Mouse (Mus musculus) stomach, postnatal 0 days (tissue): ENCODE data around the gene Tnni1. TPM values are rescaled to one million over a fixed set of nuclear protein-coding genes. Genes with fewer than 3 reads are reported as not detected.
A peak's percentile ranks its signal among the peaks of the same experiment; 100 is the strongest.

ENCODE experiments used
- ATAC-seq: fragments of 200-750 bp; cut with Nextera tagmentation; 2 replicates; pipeline ENCODE4 v1.8.0; 2017; ENCODE audit not compliant: low FRiP score, low TSS enrichment
- DNase-seq: peaks from one replicate; pipeline ENCODE4 v3.0.0-alpha.2; 2016; ENCODE audit warnings: low spot score
- H3K27ac ChIP-seq: fragments of 300-500 bp; sonication (generic); replicated peaks from 2 replicates; pipeline ENCODE4 v1.5.1; 2014; ENCODE audit warnings: mild to moderate bottlenecking, control low read depth
- H3K27me3 ChIP-seq: fragments of 300-500 bp; sonication (generic); 2 replicates; pipeline ENCODE4 v1.6.1; 2014; ENCODE audit warnings: low read length; ENCODE audit not compliant: control insufficient read depth, insufficient read depth
- H3K36me3 ChIP-seq: fragments of 300-500 bp; sonication (generic); 2 replicates; pipeline ENCODE4 v1.6.1; 2014; ENCODE audit warnings: low read length, mixed read lengths; ENCODE audit not compliant: control insufficient read depth, insufficient read depth
- H3K4me1 ChIP-seq: fragments of 300-500 bp; sonication (generic); replicated peaks from 2 replicates; pipeline ENCODE4 v1.6.1; 2014; ENCODE audit warnings: antibody characterized with exemption; ENCODE audit not compliant: control insufficient read depth, insufficient read depth
- H3K4me2 ChIP-seq: fragments of 300-500 bp; sonication (generic); replicated peaks from 2 replicates; pipeline ENCODE4 v1.6.1; 2014; ENCODE audit warnings: low read depth, mild to moderate bottlenecking, control low read depth, moderate library complexity
- H3K4me3 ChIP-seq: fragments of 300-500 bp; sonication (generic); 2 replicates; pipeline ENCODE4 v1.5.1; 2014; ENCODE audit warnings: low read depth, low read length, control low read depth
- H3K9ac ChIP-seq: fragments of 300-500 bp; sonication (generic); 2 replicates; pipeline ENCODE4 v1.6.1; 2014; ENCODE audit warnings: mild to moderate bottlenecking, low read length, control low read depth, mixed read lengths
- H3K9me3 ChIP-seq: fragments of 300-500 bp; sonication (generic); 2 replicates; pipeline ENCODE4 v1.6.1; 2016; ENCODE audit warnings: low read length; ENCODE audit not compliant: control insufficient read depth
- CTCF ChIP-seq: IDR thresholded peaks from 2 replicates; pipeline ENCODE4 v1.5.1; 2016; ENCODE audit warnings: antibody characterized with exemption, low read depth, mild to moderate bottlenecking, moderate library complexity
- EP300 ChIP-seq: optimal IDR thresholded peaks from 2 replicates; pipeline ENCODE3; 2016; ENCODE audit warnings: antibody characterized with exemption
- WGBS: fragments of 180-500 bp; shearing (Covaris S2); extraction: QIAGEN DNeasy Blood & Tissue Kit; methylation state at CpG from one replicate; pipeline ENCODE4 v1.1.7; 2014; 5-methylcytosine and 5-hydroxymethylcytosine counted together
- polyA plus RNA-seq: library from polyadenylated mRNA; unstranded; fragments of >200 nt; fragmentation: Nextera tagmentation; extraction: Ambion mirVana; gene quantifications from 2 replicates; pipeline ENCODE4 v1.2.1, GENCODE M21; 2015

The Tnni1 gene
- polyA plus RNA-seq, 1 experiment from 2014 or later, result 4.2 TPM

- TF ChIP-seq CTCF, result no peak
- no peak for TF ChIP-seq EP300
- 60% methylated on average over 6 of the region's 6 CpGs for WGBS
- H3K4me1 ChIP-seq, result no peaks in the 10 kb centered on the region
- no peaks in the 10 kb centered on the region for H3K27me3 ChIP-seq
- ATAC-seq (no peak), DNase-seq (no peak)
- no peak overlapping the region for H3K27ac ChIP-seq
- no peaks in the 10 kb centered on the region for H3K36me3 ChIP-seq
- no peaks in the 10 kb centered on the region for H3K9me3 ChIP-seq
- no peak overlapping the region for H3K4me2 ChIP-seq
- H3K4me3 ChIP-seq, result no peak overlapping the region
- H3K9ac ChIP-seq, result no peak overlapping the region
These were observed 65.2 kb downstream of the Tnni1 start for GRCm38 (mm10) chr1:135844481-135844880.

DNA sequence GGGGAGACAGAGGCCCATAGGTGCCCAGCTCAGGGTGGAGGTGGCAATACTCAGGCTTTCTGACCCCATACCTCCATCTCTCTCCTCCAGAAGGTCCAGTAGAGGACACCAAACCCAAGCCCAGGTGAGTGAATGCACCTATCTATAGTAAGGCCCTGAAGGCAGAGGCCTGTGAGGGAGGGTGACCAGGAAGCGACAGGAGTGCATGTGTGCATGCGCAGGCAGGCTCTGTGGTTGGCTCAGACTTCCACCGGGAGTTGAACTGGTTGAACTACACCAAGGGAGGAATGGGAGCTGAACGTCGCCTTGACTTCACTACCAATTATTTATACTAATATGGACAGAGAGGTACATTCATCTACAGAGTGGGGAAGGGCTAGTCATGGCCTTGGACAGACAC lies 67.4 kb downstream of the Tnni1 start:
- H3K36me3 ChIP-seq, result no peaks in the 10 kb centered on the region
- 0 out of 2 replicates have a peak, but pooled peaks cover 4% of the 10 kb centered on the region for H3K4me1 ChIP-seq
- H3K27me3 ChIP-seq, result no peaks in the 10 kb centered on the region
- TF ChIP-seq EP300, result no peak
- DNase-seq (no peak), ATAC-seq (0 out of 2 replicates have a peak, but pooled peaks have one; percentile 1)
- H3K9me3 ChIP-seq, result no peaks in the 10 kb centered on the region
- no peak overlapping the region for H3K27ac ChIP-seq
- no peak overlapping the region for H3K4me2 ChIP-seq
- H3K9ac ChIP-seq, result no peak overlapping the region
- 60% methylated on average over 5 of the region's 5 CpGs for WGBS
- no peak overlapping the region for H3K4me3 ChIP-seq

DNA sequence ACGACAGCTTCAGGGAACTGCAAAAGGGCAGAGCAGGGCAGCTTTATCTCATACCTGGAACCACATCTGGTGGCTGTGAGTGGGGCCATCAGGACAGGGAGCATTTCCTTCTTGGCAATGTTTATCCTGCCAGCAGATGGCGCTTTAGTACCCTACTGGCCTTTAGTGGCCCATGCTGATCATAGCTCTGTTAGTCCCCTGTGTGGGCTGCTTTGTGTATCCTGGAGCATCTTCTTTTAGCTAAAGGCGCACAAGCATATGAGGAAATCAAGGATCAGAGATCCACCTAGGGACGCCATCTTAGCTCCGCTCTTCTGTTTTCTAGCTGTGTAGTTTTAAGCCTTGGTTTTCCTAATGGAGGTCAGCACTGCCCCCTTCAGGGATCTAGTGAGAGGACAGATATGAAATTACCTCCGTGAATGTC lies 67.9 kb downstream of the Tnni1 start:
- Histone ChIP-seq H3K36me3 (no peaks in the 10 kb centered on the region), H3K27ac (no peak overlapping the region; the same call in 1 of the 2 replicates), H3K4me1 (0 out of 2 replicates have a peak, but pooled peaks cover 4% of the 10 kb centered on the region), H3K4me3 (no peak overlapping the region), H3K9ac (no peak overlapping the region), H3K27me3 (no peaks in the 10 kb centered on the region), H3K9me3 (no peaks in the 10 kb centered on the region), H3K4me2 (no peak overlapping the region)
- ATAC-seq (peak; percentile 63), DNase-seq (peak; percentile 75)
- TF ChIP-seq EP300 (no peak), CTCF (peak; percentile 81)
- 26% methylated on average over 6 of the region's 6 CpGs for WGBS

DNA sequence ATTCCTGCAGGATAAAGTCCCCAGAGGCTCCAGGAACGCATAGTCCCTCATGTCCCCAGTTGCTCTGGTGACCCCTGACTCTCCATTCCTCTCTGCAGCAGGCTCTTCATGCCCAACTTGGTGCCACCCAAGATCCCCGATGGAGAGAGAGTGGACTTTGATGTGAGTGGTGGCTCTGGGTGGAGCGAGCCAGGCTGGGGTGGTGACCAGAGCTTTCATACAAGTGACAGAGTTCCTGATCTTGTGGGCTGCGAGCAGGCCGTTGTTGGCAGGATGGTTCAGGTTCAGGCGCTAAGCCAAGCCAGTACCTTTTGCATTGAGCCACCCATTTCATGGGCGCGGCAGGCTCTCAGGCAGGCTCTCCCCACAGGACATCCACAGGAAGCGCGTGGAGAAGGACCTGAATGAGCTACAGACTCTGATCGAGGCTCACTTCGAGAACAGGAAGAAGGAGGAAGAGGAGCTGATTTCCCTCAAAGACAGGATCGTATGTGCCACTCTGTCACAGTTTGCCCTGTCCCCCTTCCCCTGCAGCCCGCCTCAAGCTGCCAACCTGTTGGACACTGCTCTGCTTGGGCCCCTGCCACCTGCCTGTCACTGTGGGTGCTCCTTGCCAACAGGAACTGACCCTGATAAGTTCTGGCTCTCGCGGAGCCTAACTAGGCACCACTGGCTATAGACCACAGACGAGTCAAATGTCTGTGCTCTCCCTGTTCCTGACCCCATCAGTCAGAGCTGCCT lies 68.5 kb downstream of the Tnni1 start:
- no peak for TF ChIP-seq EP300
- no peak for TF ChIP-seq CTCF
- ATAC-seq (no peak), DNase-seq (no peak)
- Histone ChIP-seq H3K9ac (no peak overlapping the region), H3K9me3 (no peaks in the 10 kb centered on the region), H3K36me3 (no peaks in the 10 kb centered on the region), H3K27me3 (no peaks in the 10 kb centered on the region), H3K4me1 (0 out of 2 replicates have a peak, but pooled peaks cover 6% of the 10 kb centered on the region), H3K4me2 (no peak overlapping the region), H3K27ac (peak overlapping the region; percentile 35; the same call in 1 of the 2 replicates), H3K4me3 (no peak overlapping the region)
- 73% methylated on average over 17 of the region's 17 CpGs for WGBS

GRCm38 (mm10) chr1:135850722-135851512 lies 71.7 kb downstream of the Tnni1 start:
- no peak overlapping the region for H3K9ac ChIP-seq
- H3K4me1 ChIP-seq, result 0 out of 2 replicates have a peak, but pooled peaks cover 6% of the 10 kb centered on the region
- WGBS, result 69% methylated on average over 12 of the region's 12 CpGs
- no peaks in the 10 kb centered on the region for H3K27me3 ChIP-seq
- H3K4me2 ChIP-seq, result no peak overlapping the region
- H3K36me3 ChIP-seq, result no peaks in the 10 kb centered on the region
- ATAC-seq (peak; percentile 35), DNase-seq (peak; percentile 77)
- no peak overlapping the region for H3K27ac ChIP-seq
- no peak overlapping the region for H3K4me3 ChIP-seq
- H3K9me3 ChIP-seq, result no peaks in the 10 kb centered on the region
- TF ChIP-seq EP300 (no peak), CTCF (peak; percentile 80)
